Mouse (Mus musculus): Measurements from ENCODE around the gene Serpinb6a.

Gene Serpinb6a

GRCm38 (mm10) chr13:33905176-33905954, 97.2 kb downstream of the Serpinb6a start, which contains the start of gene Serpinb6c:
Gene Serpinb6c (minus strand): TSS chr13:33905708.
- no peak for DNase-seq

- no peak for DNase-seq
Observed at GRCm38 (mm10) chr13:33903290-33903689, 99.3 kb downstream of the Serpinb6a start.

GRCm38 (mm10) chr13:33894207-33894606, 108.4 kb downstream of the Serpinb6a start:
- DNase-seq = peak; percentile 16

All from right cerebral cortex, adult 18-20 months (tissue).